Mouse (Mus musculus): ENCODE measurements around the gene Asl.

- TF ChIP-seq CTCF (IDR thresholded peaks at IDR 0.05; ENCODE audit: control insufficient read depth, insufficient read depth, insufficient replicate concordance, low read depth, low read length) (no peak), POLR2A (IDR thresholded peaks at IDR 0.05; ENCODE audit: control insufficient read depth, low read depth, low read length) (no peak)
These were observed 20.9 kb downstream of the Asl start for GRCm38 (mm10) chr5:130008034-130008590.
